Mouse (Mus musculus): ENCODE results near the gene Casq2. TPM values are rescaled to one million over a fixed set of nuclear protein-coding genes. Genes with fewer than 3 reads are reported as not detected.

The Casq2 gene
- total RNA-seq (2023): not detected

DNA sequence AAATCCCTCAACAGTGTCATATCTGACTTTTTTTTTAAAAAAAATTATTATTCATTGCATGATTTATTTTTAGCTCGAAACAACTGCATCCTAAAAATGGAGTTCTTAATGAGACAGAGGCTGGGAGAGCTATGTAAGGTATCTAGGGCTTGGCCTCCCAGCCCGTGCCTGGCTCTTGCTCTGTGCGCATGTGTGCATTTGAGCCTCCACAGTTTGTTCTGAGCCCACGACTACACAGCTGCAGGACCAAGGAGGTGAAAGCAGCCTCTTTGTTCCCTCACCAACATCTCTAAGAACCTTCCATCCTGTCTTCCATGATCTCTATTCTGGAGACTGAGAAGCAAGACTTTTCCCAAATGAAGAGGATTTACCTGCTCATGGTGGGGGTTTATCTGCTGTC lies at the start of gene Casq2:
Gene Casq2 (plus strand): TSS at position 133 of the 400 bp plus-strand sequence.

Other genes starting within 250 kb of the Casq2 start
- gene Mab21l3, start 237.5 kb upstream of the Casq2 start, total RNA-seq (2023): under 1 TPM; 0.18 to 0.34 TPM
- gene Slc22a15, start 162.0 kb upstream of the Casq2 start, total RNA-seq (2023): 10 to 100 TPM; 20.0 to 23.9 TPM
- not detected for gene Nhlh2, start 76.3 kb upstream of the Casq2 start, total RNA-seq (2023)
- not detected for gene Vangl1, start 118.3 kb downstream of the Casq2 start, total RNA-seq (2023)

Data from monocyte, adult 59 days (primary cell).